Mouse (Mus musculus) limb, embryonic 11.5 days (tissue): ENCODE measurements around the gene Eml3. TPM values are rescaled to one million over a fixed set of nuclear protein-coding genes. Genes with fewer than 3 reads are reported as not detected.

Experiments used
- ATAC-seq: fragments of 200-750 bp; cut with Nextera tagmentation; 2 replicates; pipeline ENCODE4 v1.8.0; 2017; ENCODE audit warnings: low read depth; ENCODE audit not compliant: insufficient number of reproducible peaks, low FRiP score, low TSS enrichment
- DNase-seq: peaks from one replicate; pipeline ENCODE4 v3.0.0-alpha.2; 2015; ENCODE audit warnings: low spot score
- H3K27ac ChIP-seq: fragments of 300-500 bp; sonication (generic); replicated peaks from 2 replicates; pipeline ENCODE4 v1.5.1; 2014; ENCODE audit warnings: low read depth, mild to moderate bottlenecking, low read length
- H3K27me3 ChIP-seq: fragments of 300-500 bp; sonication (generic); 2 replicates; pipeline ENCODE4 v1.6.1; 2014; ENCODE audit warnings: mild to moderate bottlenecking, low read length, mixed read lengths; ENCODE audit not compliant: control insufficient read depth, insufficient read depth
- H3K36me3 ChIP-seq: fragments of 300-500 bp; sonication (generic); 2 replicates; pipeline ENCODE4 v1.6.1; 2014; ENCODE audit warnings: mild to moderate bottlenecking, low read length, moderate library complexity, mixed read lengths; ENCODE audit not compliant: control insufficient read depth, insufficient read depth
- H3K4me1 ChIP-seq: fragments of 300-500 bp; sonication (generic); 2 replicates; pipeline ENCODE4 v1.6.1; 2014; ENCODE audit warnings: low read length, mixed read lengths; ENCODE audit not compliant: control insufficient read depth, insufficient read depth
- H3K4me2 ChIP-seq: fragments of 300-500 bp; sonication (generic); 2 replicates; pipeline ENCODE4 v1.6.1; 2014; ENCODE audit warnings: low read depth, mild to moderate bottlenecking, moderate library complexity; ENCODE audit not compliant: severe bottlenecking
- H3K4me3 ChIP-seq: fragments of 300-500 bp; sonication (generic); 2 replicates; pipeline ENCODE4 v1.5.1; 2014; ENCODE audit warnings: low read depth, low read length
- H3K9ac ChIP-seq: fragments of 300-500 bp; sonication (generic); 2 replicates; pipeline ENCODE4 v1.6.1; 2014; ENCODE audit warnings: mild to moderate bottlenecking, low read length
- H3K9me3 ChIP-seq: fragments of 300-500 bp; sonication (generic); 2 replicates; pipeline ENCODE4 v1.6.1; 2016; ENCODE audit warnings: low read length; ENCODE audit not compliant: control insufficient read depth
- WGBS: fragments of 180-500 bp; shearing (Covaris S2); extraction: QIAGEN DNeasy Blood & Tissue Kit; methylation state at CpG from one replicate; pipeline ENCODE4 v1.1.7; 2014; 5-methylcytosine and 5-hydroxymethylcytosine counted together
- polyA plus RNA-seq: library from polyadenylated mRNA; unstranded; fragments of >200 nt; fragmentation: Nextera tagmentation; extraction: Ambion mirVana; gene quantifications from 2 replicates; pipeline ENCODE4 v1.2.1, GENCODE M21; 2014

The Eml3 gene
- polyA plus RNA-seq, 1 experiment from 2014 or later: 18.0 TPM

- Histone ChIP-seq H3K27me3 (no peaks in the 10 kb centered on the region), H3K4me3 (no peak overlapping the region), H3K4me1 (peaks cover 9% of the 10 kb centered on the region), H3K27ac (no peak overlapping the region), H3K36me3 (peaks cover 55% of the 10 kb centered on the region), H3K9ac (no peak overlapping the region), H3K4me2 (no peak overlapping the region), H3K9me3 (no peaks in the 10 kb centered on the region)
- 96% methylated on average over 7 of the region's 7 CpGs for WGBS
- ATAC-seq: no peak
- no peak for DNase-seq
Measured at GRCm38 (mm10) chr19:8946929-8947328, 17.6 kb downstream of the Eml3 start.

DNA sequence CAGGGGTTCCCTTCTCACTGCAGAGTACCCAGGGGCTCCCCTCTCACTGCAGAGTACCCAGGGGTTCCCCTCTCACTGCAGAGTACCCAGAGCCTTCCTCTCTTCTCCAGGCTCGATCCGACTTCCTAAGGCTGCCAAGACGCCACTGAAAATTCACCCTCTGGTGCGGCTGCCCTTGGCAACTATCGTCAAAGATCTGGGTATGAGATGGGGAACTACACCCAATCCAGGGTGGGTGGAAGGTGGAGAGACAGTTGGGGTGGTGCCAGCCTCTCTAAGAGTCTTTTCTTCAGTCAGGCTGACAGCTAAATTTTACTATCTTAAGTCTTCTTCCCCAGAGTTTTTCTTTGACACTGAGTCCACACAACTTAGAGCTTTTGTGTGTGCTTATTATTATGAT is 20.8 kb downstream of the Eml3 start:
- no peak for ATAC-seq
- H3K36me3 ChIP-seq: peaks cover 50% of the 10 kb centered on the region
- 91% methylated on average over 5 of the region's 5 CpGs for WGBS

GRCm38 (mm10) chr19:8952241-8952640 is 22.9 kb downstream of the Eml3 start:
- no peaks in the 10 kb centered on the region for H3K9me3 ChIP-seq
- H3K27ac ChIP-seq: no peak overlapping the region
- no peak overlapping the region for H3K4me3 ChIP-seq
- DNase-seq: no peak
- peaks cover 34% of the 10 kb centered on the region for H3K36me3 ChIP-seq
- 0 out of 2 replicates have a peak overlapping the region, but pooled peaks have one; percentile 14 for H3K9ac ChIP-seq
- H3K4me1 ChIP-seq: peaks cover 6% of the 10 kb centered on the region; the same call in 1 of the 2 replicates
- H3K27me3 ChIP-seq: no peaks in the 10 kb centered on the region
- WGBS: 95% methylated on average over 9 of the region's 9 CpGs
- ATAC-seq: no peak
- no peak overlapping the region for H3K4me2 ChIP-seq

More for the DNA sequence above, 20.8 kb downstream of the Eml3 start:
- Histone ChIP-seq H3K27me3 (no peaks in the 10 kb centered on the region), H3K4me2 (no peak overlapping the region), H3K9ac (no peak overlapping the region), H3K4me1 (peaks cover 6% of the 10 kb centered on the region; the same call in 1 of the 2 replicates), H3K9me3 (no peaks in the 10 kb centered on the region), H3K27ac (no peak overlapping the region), H3K4me3 (no peak overlapping the region)
- no peak for DNase-seq

DNA sequence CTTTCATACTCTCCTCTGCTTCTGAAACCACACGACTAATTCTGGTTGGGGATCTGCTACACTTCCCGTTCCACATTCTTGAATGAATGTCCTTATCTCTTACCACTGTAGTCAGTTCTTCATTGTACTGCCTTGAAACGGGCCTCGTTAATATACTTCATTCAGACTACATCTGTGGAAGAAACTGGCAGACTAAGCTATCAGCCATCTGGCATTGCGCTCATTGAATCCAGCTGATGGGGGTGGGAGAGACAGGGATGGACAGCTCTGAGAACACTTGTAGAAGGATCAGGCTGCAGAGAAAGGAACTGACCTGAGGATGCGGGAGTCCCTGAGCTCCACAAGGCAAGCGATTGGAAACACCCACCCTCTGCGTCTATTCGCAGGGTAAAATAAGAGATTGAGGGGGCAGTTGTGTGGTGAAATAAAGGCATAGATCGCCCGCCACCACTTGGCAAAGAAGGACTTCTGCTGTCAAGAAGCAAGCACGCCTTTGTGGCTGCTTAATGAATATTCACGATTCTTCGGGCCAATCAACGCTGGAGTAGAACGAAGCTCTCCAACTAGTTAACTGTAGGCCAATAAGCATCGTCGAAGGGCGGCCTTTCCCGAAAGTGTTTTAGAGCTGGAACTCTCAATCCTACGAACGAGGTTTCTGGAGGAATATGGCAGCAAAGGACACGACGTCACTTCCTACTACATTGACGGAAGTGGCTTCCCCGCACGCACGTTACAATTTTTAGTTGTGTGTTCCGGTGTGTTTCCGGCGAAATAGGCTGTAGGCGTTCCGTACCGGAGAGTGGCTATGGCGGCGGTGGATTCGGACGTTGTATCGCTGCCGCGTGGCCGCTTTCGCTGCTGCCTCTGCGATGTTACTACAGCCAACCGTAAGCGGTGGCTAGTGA is 24.0 kb downstream of the Eml3 start, which contains the start of gene Tut1:
Gene Tut1 (plus strand): TSS at position 713 of the 905 bp plus-strand sequence.
- H3K9ac ChIP-seq: peak within 1 kb of the TSS; percentile 71
- peak within 1 kb of the TSS; percentile 36; the same call in 1 of the 2 replicates for H3K27ac ChIP-seq
- peaks cover 6% of the 10 kb centered on the region; the same call in 1 of the 2 replicates for H3K4me1 ChIP-seq
- ATAC-seq (peak; percentile 89), DNase-seq (peak; percentile 94)
- H3K9me3 ChIP-seq: no peaks in the 10 kb centered on the region
- no peaks in the 10 kb centered on the region for H3K27me3 ChIP-seq
- H3K36me3 ChIP-seq: peaks cover 26% of the 10 kb centered on the region
- WGBS: 4% methylated on average over 46 of the region's 46 CpGs
- H3K4me2 ChIP-seq: peak within 1 kb of the TSS; percentile 82
- H3K4me3 ChIP-seq: peak within 1 kb of the TSS; percentile 56

- H3K4me3 ChIP-seq: peak overlapping the region; percentile 56
- 11% methylated on average over 9 of the region's 9 CpGs for WGBS
- H3K9me3 ChIP-seq: no peaks in the 10 kb centered on the region
- H3K9ac ChIP-seq: peak overlapping the region; percentile 71
- H3K4me2 ChIP-seq: peak overlapping the region; percentile 82
- H3K27me3 ChIP-seq: no peaks in the 10 kb centered on the region
- H3K27ac ChIP-seq: peak overlapping the region; percentile 10; the same call in 1 of the 2 replicates
- no peak for DNase-seq
- H3K36me3 ChIP-seq: peaks cover 22% of the 10 kb centered on the region
- no peak for ATAC-seq
- peaks cover 6% of the 10 kb centered on the region; the same call in 1 of the 2 replicates for H3K4me1 ChIP-seq
Measured at GRCm38 (mm10) chr19:8954171-8954570, 24.8 kb downstream of the Eml3 start.

DNA sequence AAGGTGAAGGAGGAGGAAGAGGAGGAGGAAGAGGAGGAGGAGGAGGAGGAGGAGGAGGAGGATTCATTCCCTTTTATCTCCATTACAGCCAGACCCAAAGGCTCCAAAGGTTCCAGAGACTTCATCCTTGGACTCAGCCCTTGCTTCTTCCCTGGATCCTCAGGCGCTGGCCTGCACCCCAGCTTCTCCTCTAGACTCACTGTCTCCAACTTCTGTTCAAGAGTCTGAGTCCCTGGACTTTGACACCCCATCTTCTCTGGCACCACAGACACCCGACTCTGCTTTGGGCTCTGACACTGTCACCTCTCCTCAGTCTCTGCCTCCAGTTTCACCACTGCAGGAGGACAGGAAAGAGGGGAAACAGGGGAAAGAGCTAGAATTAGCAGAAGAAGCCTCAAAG is 32.9 kb downstream of the Eml3 start:
- H3K36me3 ChIP-seq: peaks cover 35% of the 10 kb centered on the region
- no peak overlapping the region for H3K9ac ChIP-seq
- 94% methylated on average over 2 of the region's 2 CpGs for WGBS

GRCm38 (mm10) chr19:8965075-8965474 is 35.7 kb downstream of the Eml3 start:
- no peak for ATAC-seq
- Histone ChIP-seq H3K27ac (no peak overlapping the region), H3K9ac (no peak overlapping the region; the same call in 1 of the 2 replicates), H3K4me1 (peaks cover 6% of the 10 kb centered on the region; the same call in 1 of the 2 replicates), H3K36me3 (peaks cover 32% of the 10 kb centered on the region), H3K9me3 (no peaks in the 10 kb centered on the region), H3K4me3 (no peak overlapping the region), H3K4me2 (peak overlapping the region; percentile 49; the same call in 1 of the 2 replicates), H3K27me3 (no peaks in the 10 kb centered on the region)
- no peak for DNase-seq
- WGBS: 89% methylated on average over 11 of the region's 11 CpGs

More for the DNA sequence above, 32.9 kb downstream of the Eml3 start:
- Histone ChIP-seq H3K9me3 (no peaks in the 10 kb centered on the region), H3K4me1 (peaks cover 6% of the 10 kb centered on the region; the same call in 1 of the 2 replicates), H3K4me2 (no peak overlapping the region), H3K27me3 (no peaks in the 10 kb centered on the region), H3K4me3 (no peak overlapping the region), H3K27ac (no peak overlapping the region)
- DNase-seq (no peak), ATAC-seq (no peak)

DNA sequence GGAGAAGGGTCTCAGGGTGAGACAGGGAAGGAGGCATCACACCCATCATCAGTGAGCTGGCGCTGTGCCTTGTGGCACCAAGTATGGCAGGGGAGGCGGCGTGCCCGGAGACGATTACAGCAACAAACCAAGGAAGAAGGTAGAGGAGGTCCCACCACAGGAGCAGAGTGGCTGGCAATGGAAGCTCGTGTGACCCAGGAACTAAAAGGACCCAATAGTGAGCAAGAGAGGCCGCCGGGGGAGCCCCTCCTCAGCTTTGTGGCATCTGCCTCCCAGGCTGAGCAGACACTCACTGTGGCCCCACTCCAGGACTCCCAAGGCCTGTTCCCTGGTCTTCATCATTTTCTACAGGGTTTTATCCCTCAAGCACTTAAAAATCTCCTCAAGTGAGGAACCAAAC is 36.4 kb downstream of the Eml3 start:
- no peak for DNase-seq
- Histone ChIP-seq H3K27me3 (no peaks in the 10 kb centered on the region), H3K9me3 (no peaks in the 10 kb centered on the region), H3K4me2 (peak overlapping the region; percentile 49), H3K4me3 (peak overlapping the region; percentile 37), H3K9ac (peak overlapping the region; percentile 62), H3K27ac (no peak overlapping the region), H3K36me3 (peaks cover 36% of the 10 kb centered on the region), H3K4me1 (peaks cover 6% of the 10 kb centered on the region; the same call in 1 of the 2 replicates)
- 82% methylated on average over 8 of the region's 8 CpGs for WGBS
- no peak for ATAC-seq
